Mouse (Mus musculus) megakaryocyte, embryonic 14.5 days (primary cell): ENCODE data around the gene Cinp.

Source experiments
- FLI1 ChIP-seq: IDR thresholded peaks from 2 replicates; pipeline ENCODE4 v1.6.1; 2012; ENCODE audit warnings: low read length, inconsistent platforms, mixed read lengths
- GATA1 ChIP-seq: IDR thresholded peaks from 3 replicates; pipeline ENCODE4 v1.6.1; 2012; ENCODE audit warnings: mixed read lengths, low read length, inconsistent platforms, borderline replicate concordance

- TF ChIP-seq GATA1 (no peak), FLI1 (no peak)
These were observed 47.0 kb downstream of the Cinp start for GRCm38 (mm10) chr12:110841731-110842493.
